Mouse (Mus musculus) liver, postnatal 0 days (tissue): ENCODE data around the gene Bag6. TPM values are rescaled to one million over a fixed set of nuclear protein-coding genes. Genes with fewer than 3 reads are reported as not detected.
A peak's percentile ranks its signal among the peaks of the same experiment; 100 is the strongest.

Source experiments
- ATAC-seq: fragments of 200-750 bp; cut with Nextera tagmentation; 2 replicates; pipeline ENCODE4 v1.8.0; 2017; ENCODE audit warnings: mild to moderate bottlenecking, moderate library complexity
- DNase-seq: peaks from one replicate; pipeline ENCODE4 v3.0.0-alpha.2; 2016
- H3K27ac ChIP-seq: fragments of 300-500 bp; sonication (generic); 2 replicates; pipeline ENCODE4 v1.5.1; 2014; ENCODE audit warnings: antibody characterized with exemption, moderate library complexity, mild to moderate bottlenecking, low read depth
- H3K27me3 ChIP-seq: fragments of 300-500 bp; sonication (generic); 2 replicates; pipeline ENCODE4 v1.6.1; 2014; ENCODE audit warnings: low read length, control low read depth, mixed read lengths; ENCODE audit not compliant: insufficient read depth
- H3K36me3 ChIP-seq: fragments of 300-500 bp; sonication (generic); replicated peaks from 2 replicates; pipeline ENCODE4 v1.6.1; 2014; ENCODE audit warnings: mild to moderate bottlenecking, control low read depth, low read length, moderate library complexity, mixed read lengths; ENCODE audit not compliant: insufficient read depth
- H3K4me1 ChIP-seq: fragments of 300-500 bp; sonication (generic); 2 replicates; pipeline ENCODE4 v1.6.1; 2014; ENCODE audit warnings: antibody characterized with exemption, mild to moderate bottlenecking, control low read depth; ENCODE audit not compliant: insufficient read depth
- H3K4me2 ChIP-seq: fragments of 300-500 bp; sonication (generic); 2 replicates; pipeline ENCODE4 v1.6.1; 2014; ENCODE audit warnings: low read depth, mild to moderate bottlenecking, low read length, moderate library complexity, mixed read lengths
- H3K4me3 ChIP-seq: fragments of 300-500 bp; sonication (generic); 2 replicates; pipeline ENCODE4 v1.5.1; 2014; ENCODE audit warnings: low read depth, low read length
- H3K9ac ChIP-seq: fragments of 300-500 bp; sonication (generic); replicated peaks from 2 replicates; pipeline ENCODE4 v1.6.1; 2014; ENCODE audit warnings: mild to moderate bottlenecking, moderate library complexity
- H3K9me3 ChIP-seq: fragments of 300-500 bp; sonication (generic); 2 replicates; pipeline ENCODE4 v1.6.1; 2016; ENCODE audit warnings: mild to moderate bottlenecking, control low read depth, low read length, mixed read lengths
- CTCF ChIP-seq: sonication (generic); IDR thresholded peaks from 2 replicates; pipeline ENCODE4 v1.5.1; 2016; ENCODE audit warnings: antibody characterized with exemption, low read depth
- EP300 ChIP-seq: IDR thresholded peaks from 2 replicates; pipeline ENCODE4 v1.6.1; 2016; ENCODE audit warnings: antibody characterized with exemption, low read depth, mild to moderate bottlenecking
- WGBS: fragments of 180-500 bp; shearing (Covaris S2); extraction: QIAGEN DNeasy Blood & Tissue Kit; methylation state at CpG from one replicate; pipeline ENCODE4 v1.1.7; 2014; ENCODE audit not compliant: insufficient replicate concordance; 5-methylcytosine and 5-hydroxymethylcytosine counted together
- polyA plus RNA-seq: library from polyadenylated mRNA; unstranded; fragments of >200 nt; fragmentation: Nextera tagmentation; extraction: Ambion mirVana; gene quantifications from 2 replicates; pipeline ENCODE4 v1.2.1, GENCODE M21; 2015

The Bag6 gene
- polyA plus RNA-seq, 1 experiment from 2014 or later: 19.7 TPM

GRCm38 (mm10) chr17:35141971-35142370, 7.0 kb downstream of the Bag6 start:
- TF ChIP-seq CTCF (no peak), EP300 (no peak)
- no peak overlapping the region for H3K9ac ChIP-seq
- no peak overlapping the region for H3K27ac ChIP-seq
- peaks cover 4% of the 10 kb centered on the region for H3K4me1 ChIP-seq
- H3K4me3 ChIP-seq: no peak overlapping the region
- DNase-seq: no peak
- H3K36me3 ChIP-seq: peaks cover 91% of the 10 kb centered on the region
- H3K9me3 ChIP-seq: no peaks in the 10 kb centered on the region
- H3K27me3 ChIP-seq: no peaks in the 10 kb centered on the region
- H3K4me2 ChIP-seq: no peak overlapping the region
- 72% methylated on average over 6 of the region's 6 CpGs for WGBS
- ATAC-seq: no peak

GRCm38 (mm10) chr17:35146139-35146538, 11.2 kb downstream of the Bag6 start:
- Histone ChIP-seq H3K4me1 (0 out of 2 replicates have a peak, but pooled peaks cover 2% of the 10 kb centered on the region), H3K4me3 (no peak overlapping the region), H3K9ac (no peak overlapping the region), H3K27me3 (no peaks in the 10 kb centered on the region), H3K9me3 (no peaks in the 10 kb centered on the region), H3K27ac (no peak overlapping the region), H3K4me2 (no peak overlapping the region), H3K36me3 (peaks cover 92% of the 10 kb centered on the region)
- DNase-seq (no peak), ATAC-seq (no peak)
- 87% methylated on average over 5 of the region's 5 CpGs for WGBS
- TF ChIP-seq EP300: no peak
- no peak for TF ChIP-seq CTCF

GRCm38 (mm10) chr17:35147348-35147747, 12.4 kb downstream of the Bag6 start:
- Histone ChIP-seq H3K36me3 (peaks cover 90% of the 10 kb centered on the region), H3K27ac (no peak overlapping the region), H3K4me2 (no peak overlapping the region), H3K4me1 (0 out of 2 replicates have a peak, but pooled peaks cover 2% of the 10 kb centered on the region), H3K4me3 (no peak overlapping the region), H3K9me3 (no peaks in the 10 kb centered on the region), H3K9ac (no peak overlapping the region), H3K27me3 (no peaks in the 10 kb centered on the region)
- TF ChIP-seq CTCF (no peak), EP300 (no peak)
- ATAC-seq (no peak), DNase-seq (no peak)
- WGBS: 63% methylated on average over 3 of the region's 3 CpGs

GRCm38 (mm10) chr17:35147922-35148639, 13.1 kb downstream of the Bag6 start:
- Histone ChIP-seq H3K27me3 (no peaks in the 10 kb centered on the region), H3K4me1 (0 out of 2 replicates have a peak, but pooled peaks cover 2% of the 10 kb centered on the region), H3K4me2 (no peak overlapping the region), H3K36me3 (peaks cover 90% of the 10 kb centered on the region), H3K9ac (no peak overlapping the region), H3K27ac (no peak overlapping the region), H3K4me3 (no peak overlapping the region), H3K9me3 (no peaks in the 10 kb centered on the region)
- no peak for TF ChIP-seq CTCF
- TF ChIP-seq EP300: no peak
- 63% methylated on average over 5 of the region's 5 CpGs for WGBS
- ATAC-seq (0 out of 2 replicates have a peak, but pooled peaks have one; percentile 4), DNase-seq (no peak)

GRCm38 (mm10) chr17:35152121-35152520, 17.1 kb downstream of the Bag6 start:
- no peak for DNase-seq
- WGBS: 90% methylated on average over 4 of the region's 4 CpGs
- 0 out of 2 replicates have a peak, but pooled peaks cover 2% of the 10 kb centered on the region for H3K4me1 ChIP-seq
- H3K4me2 ChIP-seq: no peak overlapping the region
- H3K9me3 ChIP-seq: no peaks in the 10 kb centered on the region
- no peak for ATAC-seq
- H3K36me3 ChIP-seq: peaks cover 90% of the 10 kb centered on the region
- H3K9ac ChIP-seq: no peak overlapping the region
- H3K27ac ChIP-seq: no peak overlapping the region
- H3K27me3 ChIP-seq: no peaks in the 10 kb centered on the region
- TF ChIP-seq EP300 (no peak), CTCF (no peak)
- H3K4me3 ChIP-seq: no peak overlapping the region

GRCm38 (mm10) chr17:35153077-35153476, 18.1 kb downstream of the Bag6 start:
- Histone ChIP-seq H3K9me3 (no peaks in the 10 kb centered on the region), H3K4me2 (no peak overlapping the region), H3K36me3 (peaks cover 94% of the 10 kb centered on the region), H3K4me3 (no peak overlapping the region), H3K4me1 (0 out of 2 replicates have a peak, but pooled peaks cover 2% of the 10 kb centered on the region), H3K9ac (no peak overlapping the region), H3K27ac (no peak overlapping the region), H3K27me3 (no peaks in the 10 kb centered on the region)
- DNase-seq (no peak), ATAC-seq (no peak)
- WGBS: 91% methylated on average over 9 of the region's 9 CpGs
- TF ChIP-seq CTCF (no peak), EP300 (no peak)
